In genomic region chr17:83841011-83841410, GRCm38 (mm10) we compare ENCODE assay signal across 40 mouse cellular contexts. TPM values are rescaled to one million over a fixed set of nuclear protein-coding genes. Genes with fewer than 3 reads are reported as not detected.
"Had no signal": no experiment of that assay in that cellular context is flagged by ENCODE, and none has a peak within 500 bp of the region (broad histone marks: within the 10 kb centered on the region; RNA-seq: fewer than 3 reads in every experiment).

No protein-coding gene starts in this region.

- H3K4me3 ChIP-seq: heart, embryonic 10.5 days; heart, embryonic 12.5 days; heart, embryonic 13.5 days; heart, embryonic 15.5 days; hindbrain, embryonic 10.5 days; hindbrain, embryonic 12.5 days; hindbrain, embryonic 13.5 days; hindbrain, embryonic 15.5 days; intestine, embryonic 15.5 days; kidney, embryonic 15.5 days; layer of hippocampus, adult 2 months had no signal

- ATAC-seq: hindbrain, embryonic 16.5 days; hindbrain, postnatal 0 days; inflammation-experienced regulatory T-cells, adult 6 months; intestine, embryonic 15.5 days; intestine, embryonic 16.5 days; intestine, postnatal 0 days had no signal

- H3K4me2 ChIP-seq: heart, embryonic 11.5 days; heart, embryonic 12.5 days; heart, embryonic 13.5 days; heart, embryonic 15.5 days; hindbrain, embryonic 12.5 days; hindbrain, embryonic 13.5 days; hindbrain, embryonic 14.5 days; hindbrain, embryonic 15.5 days; intestine, embryonic 15.5 days; kidney, embryonic 15.5 days had no signal

- H3K9ac ChIP-seq: heart, embryonic 12.5 days; heart, embryonic 13.5 days; heart, embryonic 15.5 days; hindbrain, embryonic 12.5 days; hindbrain, embryonic 13.5 days; hindbrain, embryonic 14.5 days; hindbrain, embryonic 15.5 days; intestine, embryonic 15.5 days; kidney, embryonic 15.5 days had no signal

- H3K36me3 ChIP-seq: heart, embryonic 10.5 days; heart, embryonic 12.5 days; heart, embryonic 13.5 days; heart, embryonic 15.5 days; hindbrain, embryonic 10.5 days; hindbrain, embryonic 12.5 days; hindbrain, embryonic 13.5 days; hindbrain, embryonic 15.5 days; intestine, embryonic 15.5 days; kidney, embryonic 15.5 days had no signal

- H3K4me1 ChIP-seq: hindbrain, embryonic 15.5 days; intestine, embryonic 15.5 days had no signal

- DNase-seq: heart, postnatal 10 days; heart, postnatal 14 days; heart, postnatal 36 days; heart, postnatal 4 days; kidney, adult 11 months; kidney, adult 18-20 months; kidney, adult 2 months; kidney, adult 8-10 months; kidney, adult 9 months; kidney, postnatal 10 days; kidney, postnatal 14 days; kidney, postnatal 25 days; kidney, postnatal 36 days; kidney, postnatal 4 days; layer of hippocampus, adult 9-11 months; layer of hippocampus, postnatal 36 days had no signal

- H3K27ac ChIP-seq: heart, embryonic 10.5 days; heart, embryonic 13.5 days; heart, embryonic 15.5 days; hindbrain, embryonic 12.5 days; hindbrain, embryonic 13.5 days; hindbrain, embryonic 14.5 days; hindbrain, embryonic 15.5 days; hindbrain, postnatal 0 days; intestine, embryonic 15.5 days; kidney, embryonic 15.5 days; kidney, postnatal 0 days; layer of hippocampus, adult 2 months had no signal

- H3K9me3 ChIP-seq: heart, embryonic 10.5 days; heart, embryonic 12.5 days; heart, embryonic 13.5 days; heart, embryonic 15.5 days; hindbrain, embryonic 10.5 days; hindbrain, embryonic 12.5 days; hindbrain, embryonic 13.5 days; hindbrain, embryonic 15.5 days; intestine, embryonic 15.5 days; kidney, embryonic 15.5 days had no signal

- H3K27me3 ChIP-seq: hindbrain, embryonic 12.5 days; hindbrain, embryonic 13.5 days; hindbrain, embryonic 15.5 days; intestine, embryonic 15.5 days; kidney, embryonic 15.5 days had no signal

RNA-seq across cellular contexts. Expression of gene Haao, which starts 6.8 kb away (rescaled TPM):
- total RNA-seq: heart, postnatal 10 days; heart, postnatal 14 days; layer of hippocampus, adult 2 months; layer of hippocampus, postnatal 10 days; layer of hippocampus, postnatal 14 days; layer of hippocampus, postnatal 25 days; layer of hippocampus, postnatal 36 days had no signal
- polyA plus RNA-seq: heart, embryonic 14.5 days; hindbrain, embryonic 11.5 days; hindbrain, embryonic 14.5 days had no signal
